In the genomic region with DNA sequence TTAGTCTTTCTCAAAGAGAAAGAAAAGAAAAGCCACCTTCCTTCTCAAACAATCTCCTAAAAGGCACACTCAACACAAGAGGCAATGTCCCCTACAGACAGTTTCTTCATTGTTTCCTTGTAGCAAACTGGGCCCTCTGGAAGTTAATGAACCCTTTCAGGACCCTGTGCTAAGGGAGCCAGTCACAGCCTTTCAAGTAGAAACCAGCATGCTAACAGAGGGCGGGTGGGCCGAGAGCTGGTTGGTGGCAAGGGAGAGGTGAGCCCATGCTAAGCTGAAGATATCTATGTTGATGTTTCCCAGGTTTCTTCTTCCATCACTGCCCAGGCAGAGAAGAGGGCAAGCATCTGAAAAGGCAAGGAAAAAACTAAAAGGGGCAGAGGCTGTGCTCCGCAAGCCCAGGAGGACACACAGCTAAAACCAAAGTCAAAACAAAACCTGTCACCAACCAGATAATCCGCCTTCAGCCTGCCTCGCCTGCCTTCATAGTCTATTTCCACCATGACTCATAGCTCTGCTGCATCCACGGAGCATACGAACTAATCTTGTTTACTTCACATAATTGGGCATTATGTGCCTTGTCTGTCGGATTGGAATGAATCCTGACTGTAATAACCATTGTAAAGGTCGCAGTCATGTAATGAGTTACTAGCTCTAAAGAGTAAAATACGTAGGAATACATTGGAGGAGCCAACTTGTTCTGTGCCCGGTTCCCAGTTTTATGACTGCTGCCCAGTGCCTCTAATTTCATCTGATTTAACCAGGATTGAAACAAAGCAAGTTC, we compare ENCODE assay signal across 17 mouse cellular contexts. TPM values are rescaled to one million over a fixed set of nuclear protein-coding genes. Genes with fewer than 3 reads are reported as not detected.
DNase-seq lines count a peak whose midpoint lies in the region; ATAC-seq lines count a peak whose summit lies in the region.
"Had no signal": no experiment of that assay in that cellular context is flagged by ENCODE, and none has a peak within 500 bp of the region (broad histone marks: within the 10 kb centered on the region; RNA-seq: fewer than 3 reads in every experiment).

No protein-coding gene starts in this region.

- H3K4me2 ChIP-seq in forebrain, embryonic 15.5 days (replicated peaks), result no peak overlapping the region
- no peak overlapping the region for H3K4me2 ChIP-seq in forebrain, embryonic 11.5 days (ENCODE audit: low read depth, low read length, severe bottlenecking)
- no peak overlapping the region for H3K4me2 ChIP-seq in embryonic facial prominence, embryonic 15.5 days (replicated peaks)
- H3K4me2 ChIP-seq: hindbrain, embryonic 15.5 days; lung, embryonic 14.5 days; neural tube, embryonic 15.5 days had no signal

- WGBS in forebrain, embryonic 15.5 days, result 30% methylated on average over 11 of the region's 11 CpGs
- WGBS in forebrain, embryonic 11.5 days, result 65% methylated on average over 11 of the region's 11 CpGs
- 50% methylated on average over 11 of the region's 11 CpGs for WGBS in embryonic facial prominence, embryonic 15.5 days
- 81% methylated on average over 11 of the region's 11 CpGs for WGBS in limb, embryonic 10.5 days

- no peak for DNase-seq in forebrain, embryonic 11.5 days (ENCODE audit: low spot score)
- peak; percentile 33 to 35 for DNase-seq in layer of hippocampus, adult 8-10 months (ENCODE audit: low spot score in 2 of 2)
- DNase-seq in layer of hippocampus, postnatal 36 days, result no peak
- DNase-seq in limb, embryonic 10.5 days (ENCODE audit: low spot score), result no peak
- DNase-seq in gastrocnemius, postnatal 10 days, result no peak
- DNase-seq: B cell, adult 2 months; cerebellum, adult 11-12 months; heart, postnatal 14 days; lung, embryonic 14.5 days had no signal

- no peaks in the 10 kb centered on the region for H3K27me3 ChIP-seq in forebrain, embryonic 15.5 days
- H3K27me3 ChIP-seq in forebrain, embryonic 11.5 days (ENCODE audit: control insufficient read depth, insufficient read depth, low read length), result no peaks in the 10 kb centered on the region
- no peaks in the 10 kb centered on the region for H3K27me3 ChIP-seq in embryonic facial prominence, embryonic 15.5 days
- no peaks in the 10 kb centered on the region for H3K27me3 ChIP-seq in limb, embryonic 10.5 days (ENCODE audit: low read depth, poor library complexity, severe bottlenecking)
- H3K27me3 ChIP-seq: hindbrain, embryonic 15.5 days; neural tube, embryonic 15.5 days had no signal

- H3K4me3 ChIP-seq in forebrain, embryonic 15.5 days, result no peak overlapping the region
- no peak overlapping the region for H3K4me3 ChIP-seq in forebrain, embryonic 11.5 days (ENCODE audit: low read depth, low read length)
- no peak overlapping the region for H3K4me3 ChIP-seq in embryonic facial prominence, embryonic 15.5 days (replicated peaks)
- no peak overlapping the region for H3K4me3 ChIP-seq in limb, embryonic 10.5 days
- H3K4me3 ChIP-seq: hindbrain, embryonic 15.5 days; neural tube, embryonic 15.5 days had no signal

- peaks cover 11% of the 10 kb centered on the region for H3K4me1 ChIP-seq in forebrain, embryonic 15.5 days
- H3K4me1 ChIP-seq in forebrain, embryonic 11.5 days (replicated peaks; ENCODE audit: control insufficient read depth, insufficient read depth, low read length), result no peaks in the 10 kb centered on the region; the same call in 1 of the 2 replicates
- H3K4me1 ChIP-seq in embryonic facial prominence, embryonic 15.5 days, result no peaks in the 10 kb centered on the region
- H3K4me1 ChIP-seq in limb, embryonic 10.5 days, result peaks cover 19% of the 10 kb centered on the region
- H3K4me1 ChIP-seq: hindbrain, embryonic 15.5 days had no signal

- ATAC-seq in forebrain, embryonic 15.5 days (replicated peaks), result peak; percentile 23; the same call in 1 of the 2 replicates
- no peak for ATAC-seq in forebrain, embryonic 11.5 days (replicated peaks; ENCODE audit: low FRiP score)
- ATAC-seq in embryonic facial prominence, embryonic 15.5 days (ENCODE audit: insufficient number of reproducible peaks, low FRiP score, low TSS enrichment, low read depth), result no peak
- ATAC-seq in monocyte, adult 5-6 weeks (replicated peaks; ENCODE audit: insufficient number of reproducible peaks, low FRiP score, low TSS enrichment, poor library complexity, severe bottlenecking), result no peak
- ATAC-seq: activated CD4-positive, CD25-positive, alpha-beta regulatory T cell, adult 4 months had no signal

- no peaks in the 10 kb centered on the region for H3K9me3 ChIP-seq in forebrain, embryonic 15.5 days
- no peaks in the 10 kb centered on the region for H3K9me3 ChIP-seq in forebrain, embryonic 11.5 days (ENCODE audit: control insufficient read depth, low read length)
- no peaks in the 10 kb centered on the region for H3K9me3 ChIP-seq in embryonic facial prominence, embryonic 15.5 days (replicated peaks)
- no peaks in the 10 kb centered on the region for H3K9me3 ChIP-seq in limb, embryonic 10.5 days (replicated peaks)
- H3K9me3 ChIP-seq: hindbrain, embryonic 15.5 days; neural tube, embryonic 15.5 days had no signal

- H3K36me3 ChIP-seq in forebrain, embryonic 15.5 days, result no peaks in the 10 kb centered on the region
- no peaks in the 10 kb centered on the region for H3K36me3 ChIP-seq in forebrain, embryonic 11.5 days (ENCODE audit: control insufficient read depth, insufficient read depth, low read length)
- no peaks in the 10 kb centered on the region for H3K36me3 ChIP-seq in embryonic facial prominence, embryonic 15.5 days
- H3K36me3 ChIP-seq in limb, embryonic 10.5 days, result no peaks in the 10 kb centered on the region
- H3K36me3 ChIP-seq: hindbrain, embryonic 15.5 days; neural tube, embryonic 15.5 days had no signal

- no peak overlapping the region for H3K9ac ChIP-seq in forebrain, embryonic 15.5 days (replicated peaks)
- no peak overlapping the region for H3K9ac ChIP-seq in forebrain, embryonic 11.5 days (ENCODE audit: low read length)
- no peak overlapping the region for H3K9ac ChIP-seq in embryonic facial prominence, embryonic 15.5 days
- H3K9ac ChIP-seq: hindbrain, embryonic 15.5 days; lung, embryonic 14.5 days; neural tube, embryonic 15.5 days had no signal

- H3K27ac ChIP-seq in forebrain, embryonic 15.5 days (replicated peaks), result no peak overlapping the region
- H3K27ac ChIP-seq in forebrain, embryonic 11.5 days (ENCODE audit: low read depth, low read length), result no peak overlapping the region
- H3K27ac ChIP-seq in embryonic facial prominence, embryonic 15.5 days (replicated peaks), result peak overlapping the region; percentile 19; the same call in 1 of the 2 replicates
- peak overlapping the region; percentile 17; the same call in 1 of the 2 replicates for H3K27ac ChIP-seq in limb, embryonic 10.5 days
- H3K27ac ChIP-seq: hindbrain, embryonic 15.5 days; neural tube, embryonic 15.5 days had no signal

RNA-seq across cellular contexts. Expression of gene Slc26a4, which starts 25.5 kb away (rescaled TPM):
- polyA plus RNA-seq in forebrain, embryonic 15.5 days (2015; fragmentation: Nextera tagmentation; extraction: Ambion mirVana), result 0.08 TPM in 1 of 2 replicates, not detected in the other
- not detected in 2 replicates for polyA plus RNA-seq in forebrain, embryonic 11.5 days (2014; fragmentation: Nextera tagmentation; extraction: Ambion mirVana)
- 10 to 100 TPM in 3 of 4 experiments, 1 to 10 TPM in 1; 9.8 to 13.1 (median 10.8) TPM for total RNA-seq in layer of hippocampus, adult 8-10 months (2022)
- 10 to 100 TPM; 11.8 to 11.9 TPM for total RNA-seq in layer of hippocampus, postnatal 36 days (2021)
- polyA plus RNA-seq in embryonic facial prominence, embryonic 15.5 days (2015; fragmentation: Nextera tagmentation; extraction: Ambion mirVana), result 0.13 and 0.17 TPM in 2 replicates
- 0.05 and 0.15 TPM in 2 replicates for polyA plus RNA-seq in limb, embryonic 10.5 days (2016; fragmentation: Nextera tagmentation; extraction: Ambion mirVana)
- total RNA-seq in gastrocnemius, postnatal 10 days (2021), result under 1 TPM in 1 of 2 experiments, not detected in 1; 0.09 TPM
- not detected in 3 replicates for total RNA-seq in monocyte, adult 5-6 weeks (2017)
- total RNA-seq: ES-E14 had no signal
- polyA plus RNA-seq: activated CD4-positive, CD25-positive, alpha-beta regulatory T cell, adult 4 months; hindbrain, embryonic 15.5 days; lung, embryonic 14.5 days; urinary bladder, adult 2 months had no signal

RNA-seq across cellular contexts. Expression of gene Cbll1, which starts 34.8 kb away (rescaled TPM):
- 12.9 and 14.3 TPM in 2 replicates for polyA plus RNA-seq in forebrain, embryonic 15.5 days (2015; fragmentation: Nextera tagmentation; extraction: Ambion mirVana)
- 26.5 and 27.9 TPM in 2 replicates for polyA plus RNA-seq in forebrain, embryonic 11.5 days (2014; fragmentation: Nextera tagmentation; extraction: Ambion mirVana)
- 10 to 100 TPM; 22.4 to 26.9 (median 25.1) TPM for total RNA-seq in layer of hippocampus, adult 8-10 months (2022)
- total RNA-seq in layer of hippocampus, postnatal 36 days (2021), result 10 to 100 TPM; 25.3 to 27.6 TPM
- 10.5 and 14.9 TPM in 2 replicates for polyA plus RNA-seq in embryonic facial prominence, embryonic 15.5 days (2015; fragmentation: Nextera tagmentation; extraction: Ambion mirVana)
- polyA plus RNA-seq in limb, embryonic 10.5 days (2016; fragmentation: Nextera tagmentation; extraction: Ambion mirVana), result 17.1 and 18.7 TPM in 2 replicates
- total RNA-seq in gastrocnemius, postnatal 10 days (2021), result 1 to 10 TPM; 8.6 to 9.5 TPM
- total RNA-seq in monocyte, adult 5-6 weeks (2017), result 7.9 to 10.1 TPM (median 8.9 TPM) in 3 replicates

Comparison
In these comparisons a context has a peak if more than half of its experiments do, and no peak if none do; other contexts are left out.
1. DNase-seq: peak in layer of hippocampus, adult 8-10 months (2 of 2); none in forebrain, embryonic 11.5 days (single experiment), layer of hippocampus, postnatal 36 days (0 of 2), limb, embryonic 10.5 days (single experiment) and gastrocnemius, postnatal 10 days (single experiment).
2. H3K27ac ChIP-seq: peak in embryonic facial prominence, embryonic 15.5 days (single experiment) and limb, embryonic 10.5 days (single experiment); none in forebrain, embryonic 15.5 days (single experiment) and forebrain, embryonic 11.5 days (single experiment).
3. RNA of gene Slc26a4, which starts 25.5 kb away (total RNA-seq): 11.8 to 11.9 TPM in layer of hippocampus, postnatal 36 days and 9.8 to 13.1 TPM in layer of hippocampus, adult 8-10 months; 0.09 TPM in gastrocnemius, postnatal 10 days and not detected in monocyte, adult 5-6 weeks; every median in the first group is over 4 times any median in the second.